Mouse (Mus musculus) monocyte, adult 2 months (primary cell): ENCODE measurements around the gene Sectm1a.
"Not testable (repeated sequence)": the region's sequence is repeated elsewhere in the genome, so short reads cannot be mapped to it uniquely, and the experiment has no call there.

ENCODE experiments used
- DNase-seq, 2 experiments: peaks; one replicate each; pipeline ENCODE4 v3.0.0; 2022; ENCODE audit warnings: low spot score in 2 of 2, low read depth in 1 of 2

The Sectm1a gene

GRCm38 (mm10) chr11:121047826-121048399, 33.1 kb downstream of the Sectm1a start:
- DNase-seq = no peak

GRCm38 (mm10) chr11:121045286-121045685, 35.7 kb downstream of the Sectm1a start:
- DNase-seq = no peak

GRCm38 (mm10) chr11:121043025-121043424, 38.0 kb downstream of the Sectm1a start:
- DNase-seq = not testable (repeated sequence)

GRCm38 (mm10) chr11:121042480-121042879, 38.5 kb downstream of the Sectm1a start:
- no peak for DNase-seq

- no peak for DNase-seq
Observed at GRCm38 (mm10) chr11:121041636-121042035, 39.4 kb downstream of the Sectm1a start.

- DNase-seq = peak; percentile 27 to 64
Observed at GRCm38 (mm10) chr11:121041212-121041611, 39.8 kb downstream of the Sectm1a start.

- DNase-seq = no peak
Observed at GRCm38 (mm10) chr11:121039302-121039701, 41.7 kb downstream of the Sectm1a start, which contains the start of gene Cd7. Cd7 (minus strand) TSS chr11:121039418.

- no peak for DNase-seq
Observed at GRCm38 (mm10) chr11:121038366-121039240, 42.4 kb downstream of the Sectm1a start.

GRCm38 (mm10) chr11:121033118-121033517, 47.9 kb downstream of the Sectm1a start:
- no peak for DNase-seq

GRCm38 (mm10) chr11:121027259-121027658, 53.8 kb downstream of the Sectm1a start:
- DNase-seq = no peak

GRCm38 (mm10) chr11:121024163-121024562, 56.9 kb downstream of the Sectm1a start:
- no peak for DNase-seq

GRCm38 (mm10) chr11:121019501-121019900, 61.5 kb downstream of the Sectm1a start:
- DNase-seq = no peak

- DNase-seq = no peak
Observed at GRCm38 (mm10) chr11:121017703-121018102, 63.3 kb downstream of the Sectm1a start.
